Mouse (Mus musculus): ENCODE data around the gene Gale.

DNA sequence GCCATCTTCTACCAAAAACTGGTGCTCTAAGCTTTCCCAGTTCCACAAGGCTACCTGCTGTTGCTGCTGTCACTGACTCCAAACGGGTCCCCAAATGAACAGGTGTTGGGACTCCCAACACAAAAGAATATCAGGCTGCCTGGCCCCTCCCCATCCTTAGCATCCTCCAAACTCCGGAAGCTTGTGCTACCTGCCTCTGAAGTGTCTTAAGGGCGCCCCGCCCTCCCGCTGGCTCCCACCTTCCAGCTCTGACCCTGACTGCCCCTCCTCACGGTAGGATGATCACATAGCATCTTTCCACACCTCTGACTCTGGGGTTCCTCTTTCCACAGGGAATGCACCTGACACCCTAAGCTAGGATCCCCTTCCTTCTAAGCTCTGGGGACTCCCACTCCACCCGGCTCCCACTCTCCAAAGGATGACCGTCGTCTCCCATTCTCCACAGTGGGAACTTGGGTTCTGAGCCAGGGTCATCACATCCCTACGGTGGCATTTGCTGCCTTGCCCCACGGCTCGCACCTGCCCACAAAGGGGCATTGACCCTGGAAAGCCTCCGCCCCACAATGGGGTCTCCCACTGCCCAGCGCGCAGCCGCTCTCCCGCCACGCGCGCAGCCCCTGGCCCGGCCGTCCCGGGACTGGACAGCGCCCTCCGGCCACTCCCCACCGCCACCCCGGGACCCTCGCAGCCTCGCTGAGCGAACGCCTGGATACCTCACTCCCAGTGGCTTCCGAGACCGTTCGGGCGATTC, 8.5 kb downstream of the Gale start:
- no peak for TF ChIP-seq GATA1 (IDR thresholded peaks at IDR 0.05; ENCODE audit: borderline replicate concordance, low read length)
- no peak for TF ChIP-seq FLI1 (IDR thresholded peaks at IDR 0.05; ENCODE audit: low read length)

All from megakaryocyte, embryonic 14.5 days (primary cell).